Mouse (Mus musculus): ENCODE measurements at regions not wholly inside any gene's neighbourhood (a gene's known extent, or its start where the extent isn't known, plus 50 kb on each side); places are given as distances from the start of the nearest gene placed in this dataset.

- TF ChIP-seq CTCF (IDR thresholded peaks at IDR 0.05; ENCODE audit: low read depth), result no peak
- no peak for TF ChIP-seq EP300 (optimal IDR thresholded peaks at IDR 0.05)
Observed at GRCm38 (mm10) chrX:99220674-99221455, 84.9 kb downstream of the Efnb1 start.
